Mouse (Mus musculus) heart, adult 2 months (tissue): ENCODE measurements at regions not wholly inside any gene's neighbourhood (a gene's known extent, or its start where the extent isn't known, plus 50 kb on each side); places are given as distances from the start of the nearest gene placed in this dataset.

Experiments used
- CTCF ChIP-seq: fragments of 200-600 bp; IDR thresholded peaks from 2 replicates; pipeline ENCODE4 v1.8.1; 2022; ENCODE audit warnings: antibody characterized with exemption, mild to moderate bottlenecking, moderate library complexity
- EP300 ChIP-seq: fragments of 200-500 bp; IDR thresholded peaks from 2 replicates; pipeline ENCODE4 v1.6.1; 2011; ENCODE audit warnings: low read depth, low read length, control low read depth; ENCODE audit not compliant: insufficient read depth
- POLR2A ChIP-seq: fragments of 200-500 bp; IDR thresholded peaks from 2 replicates; pipeline ENCODE4 v1.6.1; 2011; ENCODE audit warnings: mild to moderate bottlenecking, low read depth, low read length, control low read depth; ENCODE audit not compliant: insufficient read depth

DNA sequence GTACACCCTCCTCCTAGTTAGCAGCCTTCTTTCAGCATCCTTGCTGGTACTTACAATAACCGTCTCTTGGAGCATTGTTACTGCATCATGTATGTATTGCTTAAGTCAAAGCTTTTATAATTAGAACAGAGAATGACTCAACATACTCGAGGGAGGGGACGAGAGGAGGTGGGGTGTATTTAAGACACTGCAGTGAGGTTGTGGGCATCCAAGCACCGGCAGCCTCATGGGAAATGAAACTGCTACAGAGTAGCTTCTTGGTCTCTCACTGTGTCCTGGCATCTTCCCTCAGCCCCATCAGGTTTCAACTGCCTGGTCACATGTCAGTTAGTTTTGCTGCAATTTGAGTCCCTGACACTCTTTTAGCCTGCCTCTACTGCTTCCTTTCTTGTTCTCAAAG is 50.7 kb upstream of the Homer1 start:
- TF ChIP-seq CTCF (no peak), EP300 (no peak), POLR2A (no peak)
